Mouse (Mus musculus) hindbrain, embryonic 14.5 days (tissue): ENCODE data around the gene Kif13a. TPM values are rescaled to one million over a fixed set of nuclear protein-coding genes. Genes with fewer than 3 reads are reported as not detected.

Experiments used
- ATAC-seq: fragments of 200-750 bp; cut with Nextera tagmentation; 2 replicates; pipeline ENCODE4 v1.8.0; 2017; ENCODE audit warnings: moderate number of reproducible peaks, mild to moderate bottlenecking, moderate TSS enrichment, moderate library complexity; ENCODE audit not compliant: low FRiP score
- DNase-seq: peaks from one replicate; pipeline ENCODE4 v3.0.0-alpha.2; 2015; ENCODE audit warnings: low spot score
- H3K27ac ChIP-seq: fragments of 300-500 bp; sonication (generic); 2 replicates; pipeline ENCODE4 v1.5.1; 2014; ENCODE audit warnings: mild to moderate bottlenecking, moderate library complexity
- H3K27me3 ChIP-seq: fragments of 300-500 bp; sonication (generic); 2 replicates; pipeline ENCODE4 v1.6.1; 2014; ENCODE audit warnings: mild to moderate bottlenecking, low read length, mixed read lengths; ENCODE audit not compliant: control insufficient read depth, insufficient read depth
- H3K36me3 ChIP-seq: fragments of 300-500 bp; sonication (generic); replicated peaks from 2 replicates; pipeline ENCODE4 v1.6.1; 2014; ENCODE audit not compliant: control insufficient read depth, insufficient read depth
- H3K4me1 ChIP-seq: fragments of 300-500 bp; sonication (generic); replicated peaks from 2 replicates; pipeline ENCODE4 v1.6.1; 2014; ENCODE audit warnings: antibody characterized with exemption, low read length, mixed read lengths; ENCODE audit not compliant: control insufficient read depth, insufficient read depth
- H3K4me2 ChIP-seq: fragments of 300-500 bp; sonication (generic); replicated peaks from 2 replicates; pipeline ENCODE4 v1.6.1; 2014; ENCODE audit warnings: mild to moderate bottlenecking, moderate library complexity
- H3K4me3 ChIP-seq: fragments of 300-500 bp; sonication (generic); replicated peaks from 2 replicates; pipeline ENCODE4 v1.5.1; 2014; ENCODE audit warnings: mild to moderate bottlenecking, low read length
- H3K9ac ChIP-seq: fragments of 300-500 bp; sonication (generic); 2 replicates; pipeline ENCODE4 v1.6.1; 2014
- H3K9me3 ChIP-seq: fragments of 300-500 bp; sonication (generic); 2 replicates; pipeline ENCODE4 v1.6.1; 2016; ENCODE audit warnings: low read length; ENCODE audit not compliant: control insufficient read depth
- WGBS: fragments of 180-500 bp; shearing (Covaris S2); extraction: QIAGEN DNeasy Blood & Tissue Kit; methylation state at CpG from one replicate; pipeline ENCODE4 v1.1.7; 2014; 5-methylcytosine and 5-hydroxymethylcytosine counted together
- polyA plus RNA-seq: library from polyadenylated mRNA; unstranded; fragments of >200 nt; fragmentation: Nextera tagmentation; extraction: Ambion mirVana; gene quantifications from 2 replicates; pipeline ENCODE4 v1.2.1, GENCODE M21; 2014

The Kif13a gene
- polyA plus RNA-seq, 1 experiment from 2014 or later = 14.3 TPM

DNA sequence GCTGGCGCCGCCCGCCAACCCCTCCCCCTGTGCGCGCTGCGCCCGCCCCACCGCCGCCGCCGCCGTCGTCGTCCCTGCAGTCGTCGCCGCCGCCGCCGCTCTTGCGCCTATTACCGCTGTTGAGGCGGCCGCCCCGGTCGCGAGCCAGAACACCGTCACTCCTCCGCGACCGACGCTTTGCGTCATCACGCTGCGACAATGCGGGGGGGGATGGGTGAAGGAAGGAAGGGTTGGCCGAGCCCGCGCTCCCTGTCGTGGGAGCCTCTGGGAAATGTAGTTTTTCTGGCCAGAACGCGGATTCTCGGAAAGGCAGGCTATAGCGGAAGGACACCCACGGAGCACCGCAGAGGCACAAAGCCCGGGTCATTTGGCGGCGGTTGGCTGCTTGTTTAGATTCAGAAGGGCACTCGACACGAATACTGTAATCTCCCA, 201.8 kb downstream of the Kif13a start, which contains the start of gene Nup153:
Nup153 (minus strand) TSS at position 104 of the 432 bp plus-strand sequence.
- peak; percentile 93 for ATAC-seq
- Histone ChIP-seq H3K4me3 (peak within 1 kb of the TSS; percentile 98), H3K27ac (peak within 1 kb of the TSS; percentile 89)

DNA sequence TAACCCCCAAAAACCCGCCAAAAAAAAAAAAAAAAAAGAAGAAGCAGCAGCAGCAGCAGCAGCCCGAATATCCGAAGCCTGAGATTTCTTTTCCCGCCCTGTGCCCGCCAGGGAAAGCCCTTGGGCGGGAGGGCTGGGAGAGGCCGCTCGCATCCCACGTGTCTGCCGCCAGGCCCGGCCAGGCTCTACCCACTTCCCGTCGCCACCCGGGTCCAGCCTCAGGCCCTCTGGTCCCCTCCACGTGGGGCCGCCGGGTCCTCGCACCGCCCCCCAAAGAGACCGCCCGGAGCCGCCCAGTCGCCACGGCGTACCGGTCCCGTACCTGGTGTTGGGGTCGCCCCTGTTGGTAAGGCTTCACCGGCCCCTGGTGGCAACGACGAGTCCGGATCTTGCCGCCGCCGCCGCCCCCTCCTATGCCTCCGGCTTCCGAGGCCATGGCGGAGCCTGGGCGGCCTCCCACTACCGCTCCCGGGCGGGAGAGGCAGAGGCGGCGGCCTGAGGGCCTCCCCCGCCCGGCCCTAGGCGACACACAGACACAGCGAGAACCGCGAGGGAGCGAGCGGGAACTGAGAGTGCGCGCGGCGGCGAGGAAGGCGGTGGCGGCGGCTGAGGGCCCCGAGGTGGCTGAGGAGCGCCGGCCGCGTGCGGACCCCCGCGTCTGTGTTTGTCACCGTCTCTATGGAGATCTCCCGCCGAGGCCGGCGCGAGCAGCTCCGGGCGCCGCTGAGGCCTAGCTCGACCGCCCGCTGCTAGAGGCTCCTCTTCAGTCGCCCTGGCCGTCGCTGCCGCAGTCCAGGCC, 202.4 kb downstream of the Kif13a start:
- H3K9ac ChIP-seq = peak overlapping the region; percentile 82
- no peak for DNase-seq
- whole genome bisulfite sequencing = under 1% methylated on average over 69 of the region's 85 CpGs
- H3K4me2 ChIP-seq = peak overlapping the region; percentile 91
- ATAC-seq = peak; percentile 73
- peak overlapping the region; percentile 89 for H3K27ac ChIP-seq
- no peaks in the 10 kb centered on the region for H3K9me3 ChIP-seq
- H3K27me3 ChIP-seq = no peaks in the 10 kb centered on the region
- H3K4me1 ChIP-seq = peaks cover 23% of the 10 kb centered on the region
- no peaks in the 10 kb centered on the region for H3K36me3 ChIP-seq
- H3K4me3 ChIP-seq = peak overlapping the region; percentile 98

More for the DNA sequence above, 201.8 kb downstream of the Kif13a start, which contains the start of gene Nup153:
- Histone ChIP-seq H3K4me2 (peak within 1 kb of the TSS; percentile 91), H3K36me3 (no peaks in the 10 kb centered on the region), H3K27me3 (no peaks in the 10 kb centered on the region), H3K9ac (peak within 1 kb of the TSS; percentile 82), H3K4me1 (peaks cover 23% of the 10 kb centered on the region), H3K9me3 (no peaks in the 10 kb centered on the region)
- under 1% methylated on average over 49 of the region's 51 CpGs for WGBS
- DNase-seq = peak; percentile 100

DNA sequence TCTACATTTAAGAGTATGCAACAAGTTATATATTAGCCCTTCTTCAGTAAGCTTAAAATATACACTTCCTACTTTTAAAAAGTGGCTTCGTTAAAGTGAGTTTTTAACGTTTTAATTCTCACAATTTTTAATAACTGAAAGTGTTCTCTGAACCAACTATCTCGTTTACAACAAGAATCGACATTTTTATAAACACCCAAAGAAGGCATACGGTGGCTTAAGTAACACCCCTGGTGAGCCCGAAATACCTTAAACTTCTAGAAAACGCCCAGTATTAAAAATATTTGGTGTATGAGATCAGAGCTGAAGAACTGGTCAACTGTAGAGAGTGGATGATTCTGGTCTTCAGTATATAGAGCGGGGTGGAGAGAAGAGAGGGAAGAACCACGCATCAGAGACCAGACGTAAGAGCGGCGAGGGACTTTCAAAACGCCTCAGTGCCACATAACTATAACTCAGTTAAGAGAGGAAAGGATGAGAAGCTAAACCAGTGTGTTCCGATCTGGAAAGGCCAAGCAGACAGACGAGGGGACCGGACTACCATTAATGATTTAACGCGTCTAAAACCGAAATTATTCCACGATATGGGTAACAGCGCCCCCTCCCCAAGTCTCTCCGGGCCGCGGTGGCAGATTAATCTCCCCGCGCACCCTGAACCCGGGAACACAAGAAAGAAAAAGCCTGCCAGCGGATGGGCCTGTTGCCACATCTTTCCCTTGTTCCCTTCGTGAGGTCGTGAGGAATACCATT, 203.2 kb downstream of the Kif13a start:
- Histone ChIP-seq H3K9me3 (no peaks in the 10 kb centered on the region), H3K36me3 (no peaks in the 10 kb centered on the region), H3K4me1 (peaks cover 23% of the 10 kb centered on the region), H3K27me3 (no peaks in the 10 kb centered on the region), H3K4me2 (peak overlapping the region; percentile 91), H3K27ac (peak overlapping the region; percentile 89), H3K9ac (peak overlapping the region; percentile 82), H3K4me3 (peak overlapping the region; percentile 98)
- DNase-seq = no peak
- ATAC-seq = no peak
- WGBS = under 1% methylated on average over 30 of the region's 30 CpGs

GRCm38 (mm10) chr13:46725227-46725626, 204.4 kb downstream of the Kif13a start:
- Histone ChIP-seq H3K9ac (no peak overlapping the region), H3K27ac (no peak overlapping the region), H3K27me3 (no peaks in the 10 kb centered on the region), H3K9me3 (no peaks in the 10 kb centered on the region), H3K4me1 (peaks cover 23% of the 10 kb centered on the region), H3K4me3 (no peak overlapping the region), H3K36me3 (no peaks in the 10 kb centered on the region), H3K4me2 (peak overlapping the region; percentile 91)
- no peak for DNase-seq
- 34% methylated on average over 2 of the region's 2 CpGs for WGBS
- no peak for ATAC-seq

GRCm38 (mm10) chr13:46724371-46724770, 205.3 kb downstream of the Kif13a start:
- Histone ChIP-seq H3K9me3 (no peaks in the 10 kb centered on the region), H3K4me2 (peak overlapping the region; percentile 91; the same call in 1 of the 2 replicates), H3K27me3 (no peaks in the 10 kb centered on the region), H3K4me3 (no peak overlapping the region), H3K27ac (no peak overlapping the region), H3K9ac (no peak overlapping the region), H3K4me1 (peaks cover 23% of the 10 kb centered on the region), H3K36me3 (no peaks in the 10 kb centered on the region)
- DNase-seq = no peak
- no peak for ATAC-seq

- Histone ChIP-seq H3K9me3 (no peaks in the 10 kb centered on the region), H3K27ac (no peak overlapping the region), H3K9ac (no peak overlapping the region), H3K4me1 (peaks cover 17% of the 10 kb centered on the region), H3K27me3 (no peaks in the 10 kb centered on the region), H3K36me3 (peaks cover 10% of the 10 kb centered on the region; the same call in 1 of the 2 replicates), H3K4me3 (no peak overlapping the region), H3K4me2 (no peak overlapping the region)
- DNase-seq (no peak), ATAC-seq (no peak)
Measured at GRCm38 (mm10) chr13:46721009-46721408, 208.7 kb downstream of the Kif13a start.

- no peaks in the 10 kb centered on the region; the same call in 1 of the 2 replicates for H3K4me1 ChIP-seq
- H3K9ac ChIP-seq = no peak overlapping the region
- no peak for ATAC-seq
- no peaks in the 10 kb centered on the region for H3K27me3 ChIP-seq
- H3K4me2 ChIP-seq = no peak overlapping the region
- no peak overlapping the region for H3K27ac ChIP-seq
- no peak for DNase-seq
- H3K36me3 ChIP-seq = peaks cover 17% of the 10 kb centered on the region
- WGBS = 85% methylated on average over 5 of the region's 5 CpGs
- H3K9me3 ChIP-seq = no peaks in the 10 kb centered on the region
- H3K4me3 ChIP-seq = no peak overlapping the region
Measured at GRCm38 (mm10) chr13:46718893-46719400, 210.7 kb downstream of the Kif13a start.

GRCm38 (mm10) chr13:46715976-46716639, 213.6 kb downstream of the Kif13a start:
- H3K27ac ChIP-seq = no peak overlapping the region
- H3K27me3 ChIP-seq = no peaks in the 10 kb centered on the region
- ATAC-seq (no peak), DNase-seq (no peak)
- no peaks in the 10 kb centered on the region; the same call in 1 of the 2 replicates for H3K4me1 ChIP-seq
- H3K36me3 ChIP-seq = peaks cover 42% of the 10 kb centered on the region
- 79% methylated on average over 3 of the region's 3 CpGs for WGBS
- H3K9me3 ChIP-seq = no peaks in the 10 kb centered on the region
- no peak overlapping the region for H3K4me3 ChIP-seq
- H3K4me2 ChIP-seq = no peak overlapping the region
- H3K9ac ChIP-seq = no peak overlapping the region

- no peak overlapping the region for H3K9ac ChIP-seq
- WGBS = 94% methylated on average over 5 of the region's 5 CpGs
- ATAC-seq (no peak), DNase-seq (no peak)
- H3K4me1 ChIP-seq = no peaks in the 10 kb centered on the region
- H3K27me3 ChIP-seq = no peaks in the 10 kb centered on the region
- H3K36me3 ChIP-seq = peaks cover 61% of the 10 kb centered on the region
- H3K27ac ChIP-seq = no peak overlapping the region
- H3K4me3 ChIP-seq = no peak overlapping the region
- H3K4me2 ChIP-seq = no peak overlapping the region
- H3K9me3 ChIP-seq = no peaks in the 10 kb centered on the region
Measured at GRCm38 (mm10) chr13:46713486-46713885, 216.2 kb downstream of the Kif13a start.
